Mouse (Mus musculus) ES-Bruce4 (cell line): Measurements from ENCODE around the gene Rnf19b.

Experiments used
- CTCF ChIP-seq: IDR thresholded peaks from one replicate; pipeline ENCODE4 v1.8.1; 2011; ENCODE audit warnings: low read depth, low read length
- EP300 ChIP-seq: IDR thresholded peaks from 2 replicates; pipeline ENCODE4 v1.6.1; 2011; ENCODE audit warnings: low read depth, low read length; ENCODE audit not compliant: insufficient read depth
- POLR2A ChIP-seq: IDR thresholded peaks from one replicate; pipeline ENCODE4 v1.8.1; 2011; ENCODE audit warnings: low read length; ENCODE audit not compliant: insufficient read depth

GRCm38 (mm10) chr4:129031408-129031965 is 26.6 kb upstream of the Rnf19b start:
- no peak for TF ChIP-seq POLR2A
- no peak for TF ChIP-seq CTCF
- TF ChIP-seq EP300, result no peak
